Mouse (Mus musculus) gastrocnemius, postnatal 36 days (tissue): ENCODE data around the gene Sertad2. TPM values are rescaled to one million over a fixed set of nuclear protein-coding genes. Genes with fewer than 3 reads are reported as not detected.

Experiments
- DNase-seq, 2 experiments: peaks; one replicate each; pipeline ENCODE4 v3.0.0; 2022
- intact Hi-C: fragments of 180-260 bp; cut with DNase I; formaldehyde crosslinking; loops from one replicate; pipeline ENCODE4 v1.15.1; 2025
- total RNA-seq, 2 experiments: library from RNA; stranded (reverse); gene quantifications; 2 replicates each; pipeline ENCODE4 v1.2.3; 2021

Sertad2 gene
- total RNA-seq, 2 experiments from 2014 or later = 10.1 to 12.0 TPM

- intact Hi-C loops = loop anchor here (10.0 kb wide), 1 partner anchor 394 kb away; the partner anchor contains the start of gene Cep68
- DNase-seq = peak; percentile 56 to 63
Observed at GRCm38 (mm10) chr11:20638841-20639240, 95.8 kb downstream of the Sertad2 start.

GRCm38 (mm10) chr11:20639918-20640447 lies 96.9 kb downstream of the Sertad2 start:
- intact Hi-C loops = loop anchor here (2.0 to 10.0 kb wide), 2 partner anchors 185 to 395 kb away; partner anchors contain the start of gene Cep68
- no peak for DNase-seq

GRCm38 (mm10) chr11:20642321-20642720 lies 99.3 kb downstream of the Sertad2 start:
- DNase-seq = no peak
- intact Hi-C loops = no loop called here

- no peak for DNase-seq
- intact Hi-C loops = no loop called here
Observed at GRCm38 (mm10) chr11:20643161-20643560, 100.1 kb downstream of the Sertad2 start.

- DNase-seq = no peak
- intact Hi-C loops = no loop called here
Observed at GRCm38 (mm10) chr11:20644166-20644565, 101.1 kb downstream of the Sertad2 start.

- intact Hi-C loops = loop anchor here (5.0 kb wide), 1 partner anchor 37 kb away; no protein-coding TSS in a partner anchor
- no peak for DNase-seq
Observed at GRCm38 (mm10) chr11:20644872-20645271, 101.8 kb downstream of the Sertad2 start.

GRCm38 (mm10) chr11:20645521-20645920 lies 102.5 kb downstream of the Sertad2 start:
- no peak for DNase-seq
- intact Hi-C loops = loop anchor here (5.0 kb wide), 1 partner anchor 37 kb away; no protein-coding TSS in a partner anchor

- intact Hi-C loops = loop anchor here (5.0 kb wide), 1 partner anchor 36 kb away; no protein-coding TSS in a partner anchor
- DNase-seq = no peak
Observed at GRCm38 (mm10) chr11:20646142-20646541, 103.1 kb downstream of the Sertad2 start.

GRCm38 (mm10) chr11:20646986-20647726 lies 104.1 kb downstream of the Sertad2 start:
- intact Hi-C loops = loop anchor here (5.0 kb wide), 1 partner anchor 35 kb away; no protein-coding TSS in a partner anchor
- no peak for DNase-seq

GRCm38 (mm10) chr11:20647902-20648625 lies 105.0 kb downstream of the Sertad2 start:
- intact Hi-C loops = loop anchor here (5.0 kb wide), 1 partner anchor 34 kb away; no protein-coding TSS in a partner anchor

GRCm38 (mm10) chr11:20649477-20649876 lies 106.4 kb downstream of the Sertad2 start:
- DNase-seq = peak in 1 of 2 experiments; percentile 42
- intact Hi-C loops = loop anchor here (5.0 kb wide), 1 partner anchor 33 kb away; no protein-coding TSS in a partner anchor

More at GRCm38 (mm10) chr11:20647902-20648625, 105.0 kb downstream of the Sertad2 start:
- no peak for DNase-seq

- intact Hi-C loops = no loop called here
- no peak for DNase-seq
Observed at GRCm38 (mm10) chr11:20650006-20650639, 107.1 kb downstream of the Sertad2 start.

GRCm38 (mm10) chr11:20651166-20651565 lies 108.1 kb downstream of the Sertad2 start:
- DNase-seq = no peak
- intact Hi-C loops = no loop called here

- intact Hi-C loops = no loop called here
- peak in 1 of 2 experiments; percentile 34 for DNase-seq
Observed at GRCm38 (mm10) chr11:20655795-20656710, 113.0 kb downstream of the Sertad2 start.

GRCm38 (mm10) chr11:20656711-20657057 lies 113.6 kb downstream of the Sertad2 start:
- intact Hi-C loops = no loop called here
- DNase-seq = no peak

GRCm38 (mm10) chr11:20659094-20659493 lies 116.0 kb downstream of the Sertad2 start:
- intact Hi-C loops = no loop called here
- no peak for DNase-seq

- intact Hi-C loops = no loop called here
- no peak for DNase-seq
Observed at GRCm38 (mm10) chr11:20660111-20661097, 117.4 kb downstream of the Sertad2 start.

- intact Hi-C loops = no loop called here
- no peak for DNase-seq
Observed at GRCm38 (mm10) chr11:20661652-20662051, 118.6 kb downstream of the Sertad2 start.
